Mouse (Mus musculus): Measurements from ENCODE around the gene Egln1.

Gene Egln1

DNA sequence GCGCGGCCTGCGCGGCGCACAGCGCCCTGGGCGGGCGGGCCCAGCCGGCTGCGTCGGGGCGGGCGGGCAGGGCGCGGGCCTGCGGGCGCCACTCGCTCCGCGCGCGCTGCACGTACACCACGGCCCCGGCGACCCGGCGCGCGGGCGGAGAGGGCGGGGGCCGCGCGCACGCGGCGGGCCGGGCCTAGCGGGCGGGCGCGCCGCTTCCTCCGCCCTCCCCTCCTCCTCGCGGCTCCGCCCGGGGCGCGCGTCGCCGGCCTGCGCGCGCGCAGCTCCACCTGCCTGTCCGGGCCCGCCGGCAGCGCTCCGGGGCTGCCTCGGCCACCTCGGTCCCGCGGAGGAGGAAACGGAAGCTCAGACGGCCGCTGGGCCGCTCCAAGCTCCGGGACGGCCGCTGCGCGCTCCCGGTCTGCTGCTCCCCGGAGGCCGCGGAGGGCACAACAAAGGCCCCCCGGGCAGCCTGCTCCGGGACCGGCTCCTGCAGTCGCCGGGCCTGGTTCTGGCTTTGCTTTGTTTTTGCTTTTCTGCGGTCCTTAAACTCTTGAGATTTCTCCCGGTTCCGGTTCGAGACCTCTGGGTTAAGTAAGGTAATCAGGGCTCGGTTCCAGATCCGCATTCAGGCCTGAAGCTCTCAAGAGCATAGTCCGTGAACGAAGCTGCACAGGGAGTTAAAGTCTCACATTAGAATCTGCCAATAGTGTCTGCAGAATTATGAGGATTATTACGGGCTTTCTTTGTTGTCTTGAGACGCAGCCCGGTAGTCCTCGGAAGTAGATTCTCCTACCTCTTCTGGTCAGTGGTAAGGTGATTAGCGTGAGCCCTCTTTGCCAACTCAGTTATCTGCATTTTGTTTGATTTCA lies at the start of gene Egln1:
Gene Egln1, minus strand, starts transcription at position 116 of the 860 bp plus-strand sequence.
- in situ Hi-C loops (cut with MboI; ENCODE audit: low sequenced_read_pairs), result no loop called here

DNA sequence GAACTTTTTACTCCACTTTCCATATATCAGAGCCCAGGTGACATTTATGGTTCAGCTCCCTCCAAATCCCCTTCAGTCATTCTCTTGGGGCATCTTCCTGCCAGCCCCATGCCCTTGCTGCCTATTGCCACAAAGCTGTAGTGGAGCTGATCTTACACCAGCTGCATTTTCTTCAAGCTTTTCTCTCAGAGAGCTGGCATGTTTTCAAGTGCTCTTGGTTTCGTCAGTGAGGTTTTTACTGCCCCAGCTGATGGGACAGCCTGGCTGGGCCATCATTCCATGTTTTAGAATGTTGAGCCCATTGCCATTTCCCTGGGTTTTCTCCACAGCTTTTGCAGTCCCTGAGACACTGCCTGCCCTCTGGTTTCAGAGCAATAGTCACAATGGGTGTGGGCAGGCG lies 46.7 kb upstream of the Egln1 start:
- in situ Hi-C loops (cut with MboI; ENCODE audit: low sequenced_read_pairs), result no loop called here

DNA sequence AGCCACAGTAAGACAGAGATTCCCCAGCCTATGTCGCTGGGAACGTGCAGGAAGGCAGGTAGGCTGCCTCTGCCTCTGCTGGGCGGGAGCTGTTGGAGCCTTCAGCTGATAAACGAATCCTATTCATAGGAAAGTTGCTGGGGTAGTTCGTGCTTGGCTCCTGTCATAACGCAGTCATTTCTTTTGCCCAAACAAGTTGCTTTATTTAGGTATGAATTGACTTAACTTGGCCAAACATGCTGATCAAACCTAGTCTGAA lies 42.5 kb upstream of the Egln1 start:
- in situ Hi-C loops (cut with MboI; ENCODE audit: low sequenced_read_pairs), result no loop called here

- in situ Hi-C loops (cut with MboI; ENCODE audit: low sequenced_read_pairs), result no loop called here
Measured at GRCm38 (mm10) chr8:124990923-124991667, 42.0 kb upstream of the Egln1 start.

- in situ Hi-C loops (cut with MboI; ENCODE audit: low sequenced_read_pairs), result no loop called here
Measured at GRCm38 (mm10) chr8:124980828-124981227, 31.7 kb upstream of the Egln1 start.

GRCm38 (mm10) chr8:124980036-124980435 lies 30.9 kb upstream of the Egln1 start:
- in situ Hi-C loops (cut with MboI; ENCODE audit: low sequenced_read_pairs), result no loop called here

DNA sequence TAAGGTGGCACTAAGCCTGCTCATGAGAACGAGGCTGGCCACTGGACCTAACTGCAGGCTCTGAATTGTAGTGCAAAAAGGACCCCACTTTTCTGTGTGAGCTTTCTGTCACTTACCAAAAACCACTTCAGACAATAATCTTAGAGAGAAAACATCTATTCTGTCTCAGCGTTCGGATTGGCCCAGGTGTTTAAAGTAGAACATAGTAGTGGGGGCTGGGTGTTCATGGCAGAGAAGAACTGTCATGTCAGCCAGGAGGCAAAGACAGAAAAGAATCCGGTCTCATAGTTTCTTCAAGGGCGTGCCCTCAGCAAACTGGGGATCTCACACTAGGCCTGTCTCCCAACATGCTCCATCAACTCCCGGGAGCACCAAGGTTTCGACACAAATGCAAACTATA lies 28.9 kb upstream of the Egln1 start:
- in situ Hi-C loops (cut with MboI; ENCODE audit: low sequenced_read_pairs), result no loop called here

DNA sequence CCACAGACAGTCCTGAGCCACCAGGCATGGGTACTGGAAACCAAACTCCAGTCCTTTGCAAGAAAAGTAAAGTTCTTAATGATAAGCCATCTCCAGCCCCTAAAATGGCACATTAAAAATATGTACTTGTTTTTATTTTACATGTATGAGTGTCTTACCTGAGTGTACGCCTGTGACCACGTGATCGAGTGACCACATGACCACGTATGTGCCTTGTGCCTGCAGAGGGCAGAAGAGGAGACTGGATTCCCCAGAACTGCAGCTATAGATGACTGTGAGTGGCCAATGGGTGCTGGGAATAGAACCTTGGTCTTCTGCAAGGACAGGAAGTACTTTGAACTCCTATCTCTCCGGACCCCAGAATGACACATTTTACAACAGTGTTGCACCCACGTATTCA lies 27.1 kb upstream of the Egln1 start:
- in situ Hi-C loops (cut with MboI; ENCODE audit: low sequenced_read_pairs), result no loop called here

DNA sequence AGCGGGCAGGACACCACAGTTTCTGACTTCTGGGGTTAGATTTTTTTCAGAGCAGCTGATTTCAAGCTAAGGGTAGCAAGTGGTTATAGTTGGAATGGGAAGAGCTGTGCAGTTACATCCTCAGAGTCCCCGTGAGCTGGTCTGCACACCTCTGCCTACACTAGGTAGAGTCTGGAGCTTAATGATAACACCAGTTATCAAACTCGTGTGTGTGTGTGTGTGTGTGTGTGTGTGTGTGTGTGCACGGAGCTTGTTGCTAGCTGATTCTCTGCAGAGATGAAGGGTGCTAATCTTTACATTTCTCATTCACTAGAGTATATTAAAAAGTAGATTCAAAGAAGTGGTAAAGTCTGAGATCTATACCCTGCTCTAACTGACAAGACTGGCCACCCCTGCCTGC lies 25.1 kb upstream of the Egln1 start:
- in situ Hi-C loops (cut with MboI; ENCODE audit: low sequenced_read_pairs), result no loop called here

- in situ Hi-C loops (cut with MboI; ENCODE audit: low sequenced_read_pairs), result no loop called here
Measured at GRCm38 (mm10) chr8:124973221-124973620, 24.1 kb upstream of the Egln1 start.

DNA sequence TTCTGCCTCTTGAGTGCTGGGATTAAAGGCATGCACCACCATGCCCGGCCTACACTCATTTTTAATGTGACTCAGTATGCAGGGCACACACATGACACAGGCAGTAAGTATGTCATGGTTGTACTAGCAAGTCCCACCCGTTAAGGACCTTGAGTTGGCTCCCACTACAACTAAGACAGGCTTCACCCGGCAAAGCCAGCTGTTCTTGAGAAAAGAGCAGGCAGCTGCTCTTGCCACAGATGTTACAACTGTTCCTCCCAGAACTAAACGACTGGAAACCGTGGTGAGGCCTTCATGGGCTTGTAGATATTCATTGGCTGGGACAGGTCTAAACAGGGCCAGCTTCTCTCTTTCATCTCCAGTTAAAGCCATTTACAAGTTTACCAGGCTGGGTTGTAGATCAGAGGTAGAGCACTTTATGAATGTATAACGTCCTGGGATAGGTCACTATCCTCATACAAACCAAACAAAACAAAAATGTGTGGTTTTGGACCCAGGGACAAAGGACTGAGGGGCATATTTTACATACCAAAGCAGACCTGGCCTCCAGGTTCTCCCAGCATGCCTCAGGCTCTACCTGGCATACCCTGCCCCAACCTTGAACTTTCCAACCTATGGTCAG lies 21.3 kb upstream of the Egln1 start:
- in situ Hi-C loops (cut with MboI; ENCODE audit: low sequenced_read_pairs), result no loop called here

GRCm38 (mm10) chr8:124964966-124965365 lies 15.8 kb upstream of the Egln1 start:
- in situ Hi-C loops (cut with MboI; ENCODE audit: low sequenced_read_pairs), result no loop called here

DNA sequence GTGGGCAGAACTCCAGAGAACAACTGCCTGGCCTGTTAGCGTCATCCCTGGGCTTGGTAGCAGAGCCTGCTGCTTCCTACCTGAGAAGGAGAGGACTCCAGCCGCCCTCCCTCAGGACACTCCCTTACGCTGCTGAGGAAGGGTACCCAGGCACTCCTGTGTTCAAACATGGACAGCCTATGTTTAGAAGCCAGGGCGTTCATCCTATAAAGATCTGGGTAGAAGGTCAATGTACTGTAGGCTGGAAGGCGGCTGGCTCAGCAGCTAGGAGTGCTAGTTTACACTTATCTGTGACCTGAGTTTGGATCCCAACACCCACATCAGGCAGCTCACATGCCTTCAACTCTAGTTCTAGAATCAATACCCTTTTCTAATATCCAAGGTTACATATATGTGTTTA lies 14.1 kb upstream of the Egln1 start:
- in situ Hi-C loops (cut with MboI; ENCODE audit: low sequenced_read_pairs), result no loop called here

- in situ Hi-C loops (cut with MboI; ENCODE audit: low sequenced_read_pairs), result no loop called here
Measured at GRCm38 (mm10) chr8:124960226-124960880, 11.2 kb upstream of the Egln1 start.

DNA sequence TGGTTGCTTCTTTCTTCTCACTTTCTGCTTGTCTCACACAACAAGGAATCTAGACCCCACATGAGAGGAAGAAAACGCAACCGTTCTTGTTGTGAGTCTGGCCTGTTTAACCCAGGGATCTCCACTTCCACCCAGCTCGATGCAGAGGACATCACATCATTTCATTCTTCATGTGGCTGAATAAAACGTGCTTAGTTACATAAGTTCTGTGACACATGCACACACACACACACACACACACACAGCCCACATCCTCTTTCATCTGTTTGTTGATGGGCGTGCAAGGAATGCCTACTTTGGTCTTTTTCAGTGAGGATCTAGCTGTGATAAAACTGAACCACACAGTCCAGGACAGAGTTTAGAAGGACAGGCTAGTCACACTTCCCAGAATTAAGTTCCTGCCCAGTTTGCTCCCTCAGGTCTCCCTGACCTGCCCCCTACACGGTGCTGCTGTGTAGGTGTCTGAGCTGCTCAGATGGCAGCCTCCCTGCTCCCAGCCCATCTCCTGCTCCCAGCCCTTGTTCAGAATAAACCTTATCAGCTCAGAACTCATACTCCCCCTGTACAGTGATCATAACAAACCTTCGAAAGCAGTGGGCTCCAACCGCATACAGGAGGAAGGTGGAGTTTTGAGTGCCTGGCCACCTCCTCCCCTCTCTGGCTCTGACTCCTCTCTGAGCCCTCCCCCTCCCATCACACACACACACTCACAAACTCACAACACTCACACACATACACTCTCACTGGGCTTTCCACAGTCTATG lies 10.5 kb upstream of the Egln1 start:
- in situ Hi-C loops (cut with MboI; ENCODE audit: low sequenced_read_pairs), result no loop called here

DNA sequence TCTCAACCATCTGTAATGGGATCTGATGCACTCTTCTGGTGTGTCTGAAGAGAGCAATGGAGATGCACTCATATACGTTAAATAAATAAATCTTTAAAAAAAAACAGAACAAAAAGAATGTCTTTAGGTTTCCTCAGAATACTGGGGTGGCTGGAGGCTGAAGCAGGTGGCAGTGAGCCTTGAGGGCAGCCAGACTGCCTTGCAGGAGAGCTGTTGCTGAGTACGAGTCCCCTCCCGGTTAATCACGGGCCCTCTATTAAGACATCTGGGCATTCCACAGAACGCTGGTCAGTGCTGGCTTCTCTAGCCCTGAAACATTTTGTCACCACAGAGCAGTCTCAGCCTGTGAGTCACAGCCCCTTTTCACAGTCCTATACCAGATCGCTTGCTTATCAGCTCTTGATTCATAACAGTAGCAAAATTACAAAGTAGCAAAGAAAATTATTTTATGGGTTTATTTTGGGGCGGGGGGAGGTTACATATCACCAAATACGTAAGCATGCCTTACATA lies 5.5 kb upstream of the Egln1 start:
- in situ Hi-C loops (cut with MboI; ENCODE audit: low sequenced_read_pairs), result no loop called here

GRCm38 (mm10) chr8:124953188-124953587 lies 4.1 kb upstream of the Egln1 start:
- in situ Hi-C loops (cut with MboI; ENCODE audit: low sequenced_read_pairs), result no loop called here

DNA sequence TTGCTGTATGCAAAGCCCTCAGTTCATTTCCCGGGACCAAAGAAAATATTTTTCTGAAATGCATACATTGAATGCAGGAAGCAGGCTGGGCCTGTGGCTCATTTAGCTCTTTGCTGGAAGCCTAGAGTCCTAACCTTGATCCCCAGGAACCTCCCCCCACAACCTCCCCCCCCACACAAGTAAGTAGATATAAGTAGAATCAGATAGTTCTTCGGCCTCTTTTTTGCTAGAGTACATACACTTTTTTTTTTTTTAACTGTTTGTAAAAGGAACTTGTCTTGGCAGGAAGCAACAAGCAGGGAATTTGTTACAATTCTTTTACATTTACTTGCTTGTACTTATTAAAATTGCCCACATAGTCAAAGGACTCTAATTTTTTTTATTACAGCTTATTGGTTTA lies 1.7 kb upstream of the Egln1 start:
- in situ Hi-C loops (cut with MboI; ENCODE audit: low sequenced_read_pairs), result no loop called here

DNA sequence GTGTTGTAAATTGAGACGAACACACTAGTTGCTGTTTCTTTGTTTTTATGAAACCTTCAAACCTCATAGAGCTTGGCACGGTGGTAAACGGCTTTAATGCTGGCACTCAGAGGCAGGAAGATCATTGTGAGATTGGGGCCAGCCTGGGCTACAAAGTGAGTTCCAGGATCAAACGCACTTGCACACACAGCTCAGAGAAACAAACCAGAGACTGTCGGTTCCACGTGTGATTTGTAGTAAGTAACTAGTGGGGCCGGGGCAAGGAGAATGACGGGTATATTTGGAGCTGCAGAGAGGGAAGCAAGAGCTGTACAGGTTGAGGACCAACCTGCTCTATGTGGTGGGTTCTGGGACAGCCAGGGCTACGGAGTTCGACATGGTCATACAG lies 939 bp upstream of the Egln1 start:
- in situ Hi-C loops (cut with MboI; ENCODE audit: low sequenced_read_pairs), result no loop called here

DNA sequence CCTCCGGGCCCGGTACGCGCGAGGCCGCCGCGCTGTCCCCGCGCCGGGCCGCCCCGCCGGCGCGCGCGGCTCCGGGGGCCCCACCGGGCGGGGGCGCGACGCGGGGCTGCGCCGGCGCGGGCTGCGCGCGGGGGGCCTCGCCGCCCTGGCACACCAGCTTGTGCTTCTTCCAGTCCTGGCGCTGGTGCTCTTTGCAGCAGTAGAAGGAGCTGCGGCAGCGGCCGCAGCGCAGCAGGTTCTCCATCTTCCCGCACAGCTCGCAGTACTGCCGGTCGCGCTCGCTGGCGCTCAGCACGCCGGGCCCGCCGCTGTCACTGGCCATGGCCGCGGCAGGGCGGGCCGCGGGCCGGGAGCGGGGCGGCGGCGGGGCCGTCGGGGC lies 402 bp downstream of the Egln1 start:
- in situ Hi-C loops (cut with MboI; ENCODE audit: low sequenced_read_pairs), result no loop called here

All from CH12F3 (cell line).